Mouse (Mus musculus) MEL (cell line): ENCODE measurements around the gene Adnp.

Source experiments
- CHD1 ChIP-seq: IDR thresholded peaks from 2 replicates; pipeline ENCODE4 v1.6.1; 2012; ENCODE audit warnings: low read depth, mild to moderate bottlenecking, inconsistent platforms, low read length, improper control_type of control experiment
- CTCF ChIP-seq, 3 experiments: IDR thresholded peaks in 2 of 3; conservative IDR thresholded peaks in 1 of 3; 2 replicates each; pipeline ENCODE4 v1.5.1; 2011 to 2012; ENCODE audit warnings: low read length in 3 of 3, low read depth in 2 of 3, mild to moderate bottlenecking in 2 of 3, improper control_type of control experiment in 1 of 3, inconsistent platforms in 1 of 3, mixed read lengths in 1 of 3, moderate library complexity in 1 of 3; ENCODE audit not compliant: control insufficient read depth in 1 of 3, insufficient read depth in 1 of 3, poor library complexity in 1 of 3, severe bottlenecking in 1 of 3
- EP300 ChIP-seq, 2 experiments: IDR thresholded peaks; 2 replicates each; pipeline ENCODE4 v1.6.1; 2011; ENCODE audit warnings: improper control_type of control experiment in 2 of 2, low read length in 2 of 2, low read depth in 1 of 2, mild to moderate bottlenecking in 1 of 2
- JUND ChIP-seq: IDR thresholded peaks from 2 replicates; pipeline ENCODE4 v1.6.1; 2011; ENCODE audit warnings: low read depth, mild to moderate bottlenecking, improper control_type of control experiment, low read length
- POLR2A ChIP-seq, 2 experiments: IDR thresholded peaks; 2 replicates each; pipeline ENCODE4 v1.6.1; 2011 to 2012; ENCODE audit warnings: low read length in 2 of 2, mild to moderate bottlenecking in 2 of 2, control low read depth in 1 of 2, improper control_type of control experiment in 1 of 2, low read depth in 1 of 2, moderate library complexity in 1 of 2; ENCODE audit not compliant: control insufficient read depth in 1 of 2, insufficient read depth in 1 of 2, poor library complexity in 1 of 2
- TBP ChIP-seq: IDR thresholded peaks from 2 replicates; pipeline ENCODE4 v1.8.0; 2011; ENCODE audit warnings: low read depth, low read length, improper control_type of control experiment
- ZKSCAN1 ChIP-seq: IDR thresholded peaks from 2 replicates; pipeline ENCODE4 v1.6.1; 2012; ENCODE audit warnings: low read depth, mild to moderate bottlenecking, inconsistent platforms, low read length, improper control_type of control experiment, moderate library complexity

DNA sequence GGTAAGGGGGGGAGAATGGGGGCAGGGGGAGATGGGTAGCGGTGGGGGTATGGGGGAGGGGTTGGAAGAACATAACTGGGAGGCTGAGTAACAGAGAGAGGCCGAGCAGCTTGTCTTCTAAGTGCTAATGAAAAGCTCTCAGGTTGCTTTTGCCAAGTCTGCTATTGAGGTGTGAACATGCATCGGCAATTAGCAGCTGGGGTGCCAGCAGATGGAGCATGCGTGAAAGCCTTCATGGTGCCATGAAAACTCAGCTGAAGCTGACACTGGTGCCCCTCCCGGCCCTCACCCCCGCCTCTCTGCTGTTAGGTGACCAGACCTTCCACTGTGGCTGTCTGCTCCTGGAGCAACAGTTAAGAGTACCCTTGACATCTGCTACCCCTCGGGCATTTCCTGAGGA lies 46.9 kb upstream of the Adnp start:
- TF ChIP-seq POLR2A (IDR thresholded peaks at IDR 0.05; ENCODE audit: control insufficient read depth in 1 of 2, insufficient read depth in 1 of 2, low read depth in 1 of 2, low read length in 2 of 2, poor library complexity in 1 of 2) (no peak), JUND (no peak), CHD1 (no peak), ZKSCAN1 (no peak), TBP (no peak), CTCF (IDR thresholded peaks at IDR 0.05 in 2 of 3, conservative IDR thresholded peaks at IDR 0.05 in 1 of 3; ENCODE audit: control insufficient read depth in 1 of 3, insufficient read depth in 1 of 3, low read depth in 2 of 3, low read length in 3 of 3, poor library complexity in 1 of 3, severe bottlenecking in 1 of 3) (no peak), EP300 (IDR thresholded peaks at IDR 0.05; ENCODE audit: low read depth in 1 of 2, low read length in 2 of 2) (no peak)
